Mouse (Mus musculus) gonadal fat pad, adult 2 months (tissue): ENCODE measurements around the gene Sox15. TPM values are rescaled to one million over a fixed set of nuclear protein-coding genes. Genes with fewer than 3 reads are reported as not detected.

ENCODE experiments used
- DNase-seq: peaks from one replicate; pipeline ENCODE4 v3.0.0-alpha.2; 2012; ENCODE audit warnings: low read depth
- polyA plus RNA-seq: library from polyadenylated mRNA; depleted of rRNA; stranded (reverse); fragments of >200 nt; gene quantifications from 2 replicates; pipeline ENCODE4 v1.2.3, GENCODE M21; 2012

Gene Sox15
- polyA plus RNA-seq, 1 experiment: 2.4 TPM

DNA sequence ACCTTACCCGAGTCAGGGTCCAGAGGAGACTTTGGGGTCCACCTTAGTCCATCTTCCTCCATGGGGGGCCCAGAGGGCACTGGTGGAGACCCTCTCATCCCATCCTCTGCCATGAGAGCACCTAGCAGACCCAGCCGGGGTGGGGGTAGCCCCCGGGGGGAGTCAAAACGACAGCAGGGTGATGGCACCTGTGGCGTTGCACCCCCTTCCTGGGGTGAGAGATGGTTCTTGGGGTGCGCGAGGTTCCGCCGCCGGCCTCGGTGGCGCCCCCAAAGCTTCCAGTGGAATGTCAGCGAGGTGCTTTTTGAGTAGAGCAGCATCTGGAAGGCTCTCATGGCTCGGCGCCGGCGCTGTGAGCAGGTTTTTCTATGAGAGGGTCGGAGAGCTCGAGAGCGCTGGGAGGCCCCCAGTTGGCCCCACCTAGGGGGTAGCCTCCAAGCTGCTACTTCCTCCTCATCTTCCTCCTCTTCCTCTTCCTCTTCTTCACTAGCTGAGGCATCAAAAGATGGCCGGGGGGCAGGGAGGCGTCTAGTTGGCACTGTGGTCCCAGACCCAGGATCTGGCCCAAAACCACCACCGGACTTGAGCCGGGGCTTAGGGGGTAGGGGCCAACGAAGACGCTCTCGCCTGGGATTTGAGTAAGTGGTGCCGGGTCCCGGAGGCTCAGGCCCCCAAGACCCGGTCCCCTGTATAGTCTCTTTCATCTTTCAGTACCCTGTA is 25.2 kb downstream of the Sox15 start:
- DNase-seq: no peak

DNA sequence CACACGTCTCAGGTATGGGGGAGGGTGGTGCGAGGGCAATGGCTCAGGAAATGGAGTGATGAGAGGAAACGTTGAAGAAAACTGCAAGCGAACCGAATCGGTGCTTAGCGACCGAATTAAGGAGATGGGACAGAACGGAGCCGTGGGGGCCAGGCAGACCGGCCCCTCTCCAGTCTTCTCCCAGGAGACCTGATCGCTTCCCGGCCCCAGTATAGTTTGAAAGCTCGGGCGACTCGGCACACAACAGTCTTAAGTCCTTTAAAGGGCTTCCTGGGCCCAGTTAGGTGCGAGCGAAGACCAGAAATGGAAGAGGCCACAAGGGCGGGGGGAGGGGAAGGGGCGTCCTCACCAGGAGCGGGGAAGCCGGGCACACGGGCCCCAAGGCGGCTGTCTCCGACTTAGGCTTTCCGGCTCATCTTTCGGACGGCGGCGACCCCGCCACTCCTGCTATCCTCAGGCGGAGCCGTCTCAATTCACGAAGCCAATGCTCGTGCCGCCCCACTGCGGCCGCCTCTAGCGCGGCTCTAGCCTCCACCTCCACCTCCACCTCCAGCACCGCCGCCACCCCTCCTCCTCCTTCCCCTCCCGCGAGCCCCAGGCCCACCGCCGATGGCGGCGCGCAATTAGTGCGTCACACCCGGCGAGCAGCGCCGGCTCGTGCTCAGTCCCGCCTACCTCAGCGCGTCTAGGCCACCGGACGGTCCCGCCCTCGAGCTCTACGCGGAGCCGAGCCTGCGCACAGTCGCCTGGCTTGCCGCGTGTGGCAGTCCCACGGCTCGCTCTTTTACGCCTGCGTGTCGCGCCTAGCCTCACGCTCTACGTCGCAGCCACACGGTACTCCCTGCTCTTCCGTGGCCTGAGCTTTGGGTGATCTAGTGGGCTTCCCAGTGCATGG is 26.4 kb downstream of the Sox15 start, which contains the start of gene Senp3:
TSS of gene Senp3 (minus strand) at position 771 of the 895 bp plus-strand sequence.
- no peak for DNase-seq

DNA sequence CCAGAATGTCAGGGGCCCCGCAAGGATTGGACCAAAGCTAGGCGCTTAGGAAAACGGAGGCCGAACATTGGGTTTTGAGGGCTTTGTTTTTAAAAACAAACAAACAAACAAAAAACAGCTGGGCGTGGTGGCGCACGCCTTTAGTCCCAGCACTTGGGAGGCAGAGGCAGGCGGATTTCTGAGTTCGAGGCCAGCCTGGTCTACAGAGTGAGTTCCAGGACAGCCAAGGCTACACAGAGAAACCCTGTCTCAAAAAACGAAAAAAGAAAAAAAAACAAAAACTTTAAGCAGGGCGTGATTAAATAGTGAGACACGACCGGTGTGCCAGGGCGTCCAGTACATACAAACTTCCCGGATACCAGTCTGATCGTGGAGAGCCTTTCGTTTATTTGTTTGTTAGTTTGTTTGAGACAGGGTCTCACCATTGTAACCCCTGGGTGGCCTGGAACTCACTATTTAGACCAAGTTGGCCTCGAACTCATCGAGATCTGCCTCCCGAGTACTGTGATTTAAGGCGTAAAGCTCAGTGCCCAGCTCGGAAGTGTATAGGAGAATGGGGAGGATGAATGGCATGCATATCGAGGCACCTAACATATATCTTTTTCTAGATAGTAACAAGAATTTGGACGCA is 27.2 kb downstream of the Sox15 start:
- no peak for DNase-seq

DNA sequence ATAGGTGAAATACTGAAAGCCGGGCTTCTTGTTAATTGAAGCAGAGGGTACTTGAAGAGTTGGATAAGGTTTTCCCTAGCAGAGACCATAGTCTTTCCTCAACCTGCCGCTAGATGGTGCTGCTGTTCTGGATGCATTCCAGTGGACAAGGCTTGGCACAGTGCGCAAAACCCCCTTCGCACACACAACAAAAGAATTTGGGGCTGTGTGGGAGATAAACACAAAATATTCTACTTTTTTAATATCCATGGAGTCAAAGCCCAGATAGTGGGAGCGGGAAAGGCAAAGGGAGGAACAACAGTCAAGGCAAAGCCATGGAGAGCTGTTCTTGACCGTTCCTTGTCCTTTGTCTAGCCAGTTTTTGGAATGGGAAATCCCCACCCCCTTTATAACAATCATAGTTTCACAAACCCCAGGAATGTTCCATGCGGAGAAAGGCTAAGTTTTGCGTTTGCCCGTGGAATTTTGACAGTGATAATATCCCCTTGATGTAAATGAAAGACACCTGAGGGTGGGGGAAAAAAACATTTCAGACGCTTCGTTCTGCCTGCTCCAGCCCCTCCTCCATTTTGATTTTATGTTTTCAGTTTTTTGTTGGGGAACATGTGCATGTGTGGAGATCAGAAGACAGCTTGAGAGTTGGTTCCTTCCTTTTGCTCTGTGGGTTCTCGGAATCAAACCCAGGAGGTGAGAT is 27.9 kb downstream of the Sox15 start:
- DNase-seq: no peak

DNA sequence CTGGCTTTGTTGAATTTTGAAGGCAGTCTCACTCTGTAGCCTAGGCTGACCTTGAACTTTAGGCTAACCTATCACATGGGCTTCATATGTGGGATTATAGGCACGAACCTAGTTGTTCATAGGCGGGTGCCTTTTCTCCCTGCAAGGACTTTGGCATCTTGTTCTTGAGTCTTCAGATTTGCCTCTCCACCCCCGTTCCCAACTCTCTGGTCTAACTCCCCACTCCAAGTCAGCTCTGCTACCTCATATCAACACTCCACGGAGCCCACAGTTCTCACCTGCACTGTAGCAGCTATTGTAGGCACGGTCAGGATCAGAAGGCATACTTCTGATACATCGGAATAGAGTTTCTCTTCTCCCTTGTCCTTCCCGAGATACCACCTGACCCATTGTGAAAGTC is 28.5 kb downstream of the Sox15 start:
- DNase-seq: no peak

DNA sequence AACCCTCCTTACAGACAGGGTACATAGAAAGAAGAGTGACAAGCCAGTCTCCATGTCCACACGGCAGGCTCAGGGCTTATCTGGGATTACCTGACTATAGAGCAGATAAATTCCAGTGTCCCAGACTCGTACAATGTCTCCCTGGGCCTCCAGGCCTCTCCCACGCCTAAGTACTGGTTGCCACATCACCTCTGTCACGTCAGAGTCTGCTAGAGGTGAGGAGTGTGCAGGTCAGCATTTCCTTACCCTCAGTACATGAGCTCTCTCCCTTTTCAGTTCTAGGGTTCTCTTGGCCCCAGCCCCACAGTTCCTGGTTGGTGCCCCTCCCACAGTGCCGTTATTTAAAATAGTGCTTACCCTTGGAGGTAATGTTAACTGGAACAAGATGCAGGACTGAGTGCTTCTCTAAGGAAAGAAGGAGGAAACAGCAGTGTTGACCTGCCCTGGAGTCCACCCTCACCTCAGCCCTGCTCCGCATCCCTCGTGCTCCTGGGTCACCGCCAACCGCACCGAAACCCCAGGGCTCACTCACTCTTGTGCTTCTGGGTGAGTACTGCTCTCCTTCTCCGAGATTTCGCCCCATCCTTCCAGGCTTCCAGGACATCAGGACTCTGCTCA is 29.1 kb downstream of the Sox15 start:
- DNase-seq: no peak

DNA sequence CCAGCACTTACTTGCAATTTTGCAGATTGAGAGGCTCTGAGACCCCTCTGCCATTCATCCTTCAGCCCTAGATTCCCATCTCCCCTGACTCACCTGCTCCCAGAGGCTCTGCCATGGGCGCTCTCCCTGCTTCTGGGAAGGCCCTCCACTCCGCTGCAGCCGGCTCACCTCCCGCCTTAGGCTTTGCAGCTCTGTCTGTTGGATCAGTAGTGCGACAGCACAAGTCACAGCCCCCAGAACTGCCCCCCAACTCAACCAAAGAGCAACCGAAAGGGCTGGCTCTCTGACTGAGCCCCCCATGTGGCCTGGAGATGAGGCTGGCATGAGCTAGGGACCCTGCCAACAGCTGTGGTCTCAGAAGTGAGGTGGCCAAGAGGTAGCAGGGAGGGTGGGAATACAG is 29.8 kb downstream of the Sox15 start:
- no peak for DNase-seq

DNA sequence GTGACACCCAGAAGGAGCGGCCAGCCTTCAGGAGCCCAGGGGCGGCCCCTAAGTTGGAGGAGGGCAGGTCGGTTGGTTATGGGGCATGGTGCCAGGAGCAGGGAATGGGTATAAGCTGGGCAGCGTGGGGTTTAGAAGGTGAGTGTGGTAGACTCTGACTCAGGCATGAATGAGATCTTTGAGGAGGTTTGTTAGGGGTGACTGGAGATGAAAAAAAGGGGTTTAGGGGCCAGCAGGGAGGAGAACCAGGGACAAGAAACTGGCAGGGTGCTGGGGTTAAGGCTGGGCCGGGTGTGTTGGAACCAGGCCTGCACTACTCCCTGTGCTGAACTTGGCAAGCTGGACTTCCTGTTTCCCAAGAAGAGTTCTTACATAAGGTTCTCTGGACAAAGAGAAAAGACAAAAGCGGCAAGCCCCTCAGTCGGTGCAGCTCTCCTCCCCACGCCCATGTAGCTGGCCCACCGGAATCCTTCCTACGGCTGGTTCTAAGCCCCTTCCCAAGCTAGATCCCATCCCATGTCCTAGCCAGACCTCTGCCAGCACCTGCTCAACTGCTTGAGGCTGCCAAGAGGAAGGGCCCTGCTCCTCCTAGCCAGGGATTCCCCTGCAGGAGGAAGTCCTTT is 30.5 kb downstream of the Sox15 start, which contains the start of gene Tnfsf13:
TSS of gene Tnfsf13 (minus strand) at position 259 of the 623 bp plus-strand sequence.
- DNase-seq: no peak

DNA sequence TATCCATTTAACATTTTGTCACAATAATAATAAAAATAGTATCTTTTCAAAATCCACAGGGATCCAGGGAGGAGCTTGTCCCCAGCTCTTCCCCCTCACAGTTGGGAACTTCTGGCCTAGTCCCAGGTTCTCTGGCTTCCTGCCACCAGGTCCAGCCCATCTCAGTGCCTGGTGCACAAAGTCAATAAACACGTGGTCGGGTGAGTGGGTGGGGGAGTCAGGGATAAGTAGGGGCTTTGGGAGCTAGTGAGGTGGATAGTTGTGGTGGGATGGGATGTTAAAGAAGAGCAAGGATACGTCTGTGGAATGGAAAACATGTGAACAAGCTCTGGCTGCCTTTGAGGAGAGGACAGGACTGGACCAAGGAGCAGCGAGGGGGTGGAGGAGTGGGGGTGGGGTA is 31.3 kb downstream of the Sox15 start:
- DNase-seq: no peak

DNA sequence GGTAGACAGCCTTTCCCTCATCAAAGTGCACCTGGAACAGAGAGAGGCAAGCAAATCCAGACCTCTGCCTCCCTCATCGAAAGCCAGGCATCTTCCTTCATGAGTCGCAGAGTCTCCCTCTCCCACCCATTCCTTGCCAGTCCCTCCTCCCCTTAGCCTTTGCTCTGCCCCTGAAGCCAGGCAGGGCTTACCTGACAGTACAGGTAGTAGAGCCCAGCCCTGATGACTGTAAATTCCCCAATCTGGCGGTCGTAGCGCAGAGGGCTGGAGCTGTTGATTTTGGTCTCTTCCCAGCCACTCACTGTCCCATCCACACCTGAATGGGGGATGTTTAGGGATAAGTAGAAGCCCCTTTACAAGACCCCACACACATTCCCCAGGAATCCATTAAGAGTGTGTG is 31.9 kb downstream of the Sox15 start:
- no peak for DNase-seq

DNA sequence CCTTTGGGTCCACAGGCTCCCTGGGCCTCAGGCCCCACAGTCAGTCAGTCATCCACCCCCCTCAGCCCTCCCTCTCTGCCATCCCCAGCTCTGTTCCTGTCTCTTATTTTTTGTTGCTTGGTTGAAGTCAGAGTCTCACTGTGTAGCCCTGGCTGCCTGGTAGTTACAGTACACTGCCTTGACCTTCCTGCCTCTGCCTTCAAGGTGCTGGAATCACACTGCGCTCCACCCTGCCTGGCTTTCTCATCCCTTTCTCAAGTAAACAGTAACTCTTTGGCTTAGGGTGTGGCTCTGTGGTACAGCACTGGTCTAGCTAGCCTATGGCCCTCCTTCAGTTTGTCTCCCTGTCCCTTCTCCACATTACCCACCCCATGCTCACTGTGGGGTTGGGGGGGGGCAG is 34.8 kb downstream of the Sox15 start:
- no peak for DNase-seq

DNA sequence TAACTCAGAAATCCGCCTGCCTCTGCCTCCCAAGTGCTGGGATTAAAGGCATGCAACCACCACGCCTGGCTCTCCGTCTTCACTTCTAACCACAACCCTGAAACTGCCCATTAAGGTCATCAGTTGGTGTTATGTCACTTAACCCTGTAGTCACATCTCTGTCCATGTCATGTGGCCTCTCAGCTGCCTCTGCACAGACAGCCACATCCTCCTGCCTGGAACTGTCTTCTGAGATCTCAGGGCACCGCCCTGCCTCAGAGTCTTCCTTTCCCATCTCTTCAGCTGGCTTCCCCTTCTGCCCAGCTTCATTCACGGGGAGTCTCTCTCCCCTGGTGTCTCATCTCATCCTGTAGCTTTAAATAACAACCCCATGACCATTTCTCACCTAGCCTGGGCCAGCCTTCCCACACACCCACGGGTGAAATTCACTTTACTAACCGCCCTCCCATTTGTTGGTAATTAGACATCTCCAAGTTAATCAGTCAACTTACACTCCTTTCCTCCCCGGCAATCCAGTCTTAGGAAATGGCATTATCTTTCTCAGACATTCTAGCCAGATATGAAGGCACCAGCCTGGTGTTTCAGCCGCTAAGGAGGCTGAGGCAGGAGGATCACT is 37.2 kb downstream of the Sox15 start:
- DNase-seq: no peak

DNA sequence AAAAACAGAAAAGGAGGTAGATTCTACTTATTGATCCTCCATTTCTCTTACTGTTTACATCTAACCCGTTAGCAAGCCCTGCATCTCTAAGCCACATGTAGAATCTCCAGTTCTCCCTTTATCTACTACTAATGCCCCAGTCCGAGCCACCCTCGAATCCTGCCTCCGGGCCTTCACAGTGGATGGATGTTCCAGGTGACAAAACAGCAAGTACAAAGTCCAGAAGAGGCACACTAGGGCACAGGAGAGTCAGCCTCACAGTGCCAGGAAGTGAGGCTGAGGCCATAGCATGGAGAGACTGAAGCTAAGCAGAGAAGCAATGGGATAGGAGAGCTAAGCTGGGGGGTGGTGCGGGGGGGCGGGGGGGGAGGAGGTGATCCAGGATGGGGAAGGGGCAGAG is 37.7 kb downstream of the Sox15 start:
- no peak for DNase-seq

DNA sequence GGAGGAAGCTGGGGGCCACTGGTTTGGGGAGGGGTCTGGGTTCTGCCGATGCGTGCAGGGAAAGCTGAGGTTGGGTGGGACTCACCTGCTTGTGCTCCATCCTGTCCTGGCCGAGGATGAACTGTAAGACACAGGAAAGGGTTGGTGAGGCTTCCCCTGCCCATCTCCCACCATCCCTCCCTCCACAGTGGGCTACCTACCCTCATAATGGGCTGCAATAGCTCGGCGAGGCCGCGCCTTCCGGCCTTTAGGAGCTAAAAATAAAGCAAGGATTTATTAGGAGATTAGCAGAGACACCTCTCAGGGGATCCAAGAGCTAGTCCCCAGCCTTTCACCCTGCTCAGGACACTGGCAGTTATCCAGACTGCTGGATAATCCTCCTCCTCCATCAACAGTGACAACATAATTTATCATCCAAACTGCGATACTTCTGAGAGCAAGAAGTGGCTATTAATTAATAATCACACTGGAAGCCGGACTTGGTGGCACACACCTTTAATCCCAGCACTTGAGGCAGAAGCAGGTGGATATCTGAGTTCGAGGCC is 38.4 kb downstream of the Sox15 start:
- DNase-seq: no peak

DNA sequence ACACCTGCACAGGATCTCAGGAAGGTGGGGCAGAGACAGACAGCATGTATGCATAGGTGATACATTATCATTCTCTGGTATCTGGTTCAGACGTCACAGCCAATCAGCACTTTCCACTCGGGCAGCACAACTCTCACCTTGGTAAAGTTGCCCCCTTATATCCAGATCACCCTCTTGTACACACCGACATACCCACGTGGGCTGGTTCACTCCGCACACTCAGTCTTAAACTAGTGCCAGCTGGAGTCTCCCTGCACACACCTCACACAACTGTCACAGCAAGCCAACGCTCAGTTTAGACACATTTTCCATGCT is 39.9 kb downstream of the Sox15 start:
- no peak for DNase-seq

DNA sequence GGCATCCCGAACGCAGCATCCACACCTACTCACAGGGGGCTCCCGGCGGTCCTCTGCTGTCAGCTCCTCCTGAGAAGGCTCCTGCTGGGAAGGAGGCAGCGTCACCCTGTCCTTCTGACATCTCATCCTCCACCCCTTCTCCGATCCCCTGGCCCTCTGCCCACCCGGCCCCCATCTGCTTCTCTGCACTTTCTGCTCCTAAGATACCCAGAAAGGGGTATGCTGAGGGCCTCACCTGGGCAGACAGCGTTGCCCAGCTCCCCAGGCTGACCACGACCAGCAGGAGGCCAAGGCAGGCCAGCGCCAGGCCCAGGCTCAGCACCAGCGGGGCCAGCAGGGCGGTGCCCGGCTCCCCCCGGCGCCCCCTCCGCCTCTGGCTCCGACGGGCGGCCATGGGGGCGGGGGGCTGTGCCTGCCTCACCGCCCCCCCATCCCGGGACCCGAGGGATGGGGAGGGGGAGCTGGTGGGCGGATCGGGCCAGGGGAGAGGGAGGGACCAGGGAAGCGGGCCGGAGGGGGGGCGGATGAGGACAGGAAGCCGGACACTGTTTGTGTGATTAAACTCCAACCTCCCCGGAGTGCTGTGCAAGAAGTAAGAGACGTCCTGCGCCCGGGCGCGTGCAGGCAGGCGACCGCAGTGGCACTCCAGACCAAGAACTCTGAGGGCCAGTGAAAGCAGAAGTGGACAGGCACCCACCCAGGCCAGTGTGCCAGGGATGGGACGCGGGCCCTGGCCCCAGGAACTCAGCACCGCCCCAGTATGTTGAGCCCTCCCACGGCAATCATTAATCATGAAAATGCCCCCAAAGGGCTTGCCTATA is 40.5 kb downstream of the Sox15 start, which contains the start of the genes Tnfsf12 and Tnfsfm13:
TSS of gene Tnfsf12 (minus strand) at position 489 of the 821 bp plus-strand sequence.
TSS of gene Tnfsfm13 (minus strand) at position 738 of the 821 bp plus-strand sequence.
- no peak for DNase-seq

DNA sequence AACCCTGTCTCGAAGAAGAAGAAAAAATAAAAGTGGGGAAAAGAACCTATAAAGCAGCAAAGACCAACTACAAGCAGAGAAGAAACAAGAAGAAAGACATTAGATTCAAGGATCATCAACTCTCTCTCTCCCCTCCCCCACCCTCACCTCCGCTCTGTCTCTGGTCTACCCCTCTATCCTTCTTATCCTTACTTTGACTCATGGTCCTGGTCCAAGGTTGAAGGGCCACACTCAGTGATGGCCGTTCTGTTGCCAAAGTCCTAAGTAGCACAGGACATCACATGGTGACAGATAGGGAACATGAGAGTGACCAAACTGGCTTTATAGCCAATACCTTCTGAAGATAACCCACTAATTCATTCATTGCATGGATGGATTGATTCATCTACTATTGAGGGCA is 42.3 kb downstream of the Sox15 start:
- no peak for DNase-seq

DNA sequence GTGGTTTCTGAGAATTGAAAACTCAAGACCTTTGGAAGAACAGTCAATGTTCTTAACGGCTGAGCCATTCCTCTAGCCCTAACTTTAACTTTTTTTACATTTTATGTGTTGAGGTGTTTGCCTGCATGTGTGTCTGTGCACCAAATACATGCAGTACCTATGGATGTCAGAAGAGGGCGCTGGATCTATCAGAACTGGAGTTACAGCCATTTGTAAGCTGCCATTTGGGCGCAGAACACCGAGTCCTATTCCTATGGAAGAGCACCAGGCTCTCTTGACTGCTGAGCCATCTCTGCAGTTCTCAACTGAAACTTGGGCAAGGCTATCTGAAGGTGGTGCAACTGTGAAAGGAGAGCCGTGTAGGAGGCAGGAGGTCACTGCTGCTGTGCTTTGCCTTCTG is 43.5 kb downstream of the Sox15 start:
- no peak for DNase-seq

DNA sequence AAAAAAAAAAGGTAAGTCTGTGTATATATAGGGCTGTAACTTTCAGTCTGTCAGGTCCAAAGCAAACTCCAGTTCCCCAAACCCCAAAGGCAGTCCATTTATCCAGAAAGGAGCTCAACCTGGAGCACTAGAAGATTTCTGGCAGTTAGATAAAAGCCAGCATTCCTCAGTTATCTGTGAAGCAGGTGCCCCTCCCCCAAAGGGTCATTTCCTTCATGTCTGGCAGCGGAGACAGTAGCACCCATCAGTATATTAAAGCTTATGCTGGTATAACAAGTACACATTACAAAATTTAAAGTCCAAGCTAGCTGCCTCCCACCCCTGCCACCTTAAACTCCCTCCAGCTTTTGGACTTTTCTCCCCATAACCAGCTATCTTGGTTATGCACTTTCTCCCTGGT is 44.5 kb downstream of the Sox15 start:
- no peak for DNase-seq
